Mouse (Mus musculus): ENCODE measurements around the gene Frmd4b.

GRCm38 (mm10) chr6:97290687-97291086 lies 326.7 kb downstream of the Frmd4b start:
- no peak for TF ChIP-seq POLR2A (IDR thresholded peaks at IDR 0.05; ENCODE audit: borderline replicate concordance, insufficient read depth, low read length)
- no peak for TF ChIP-seq CTCF (IDR thresholded peaks at IDR 0.05; ENCODE audit: borderline replicate concordance, insufficient read depth, low read depth, low read length)

All from cerebellum, adult 2 months (tissue).